Mouse (Mus musculus): Measurements from ENCODE around the gene Snw1. TPM values are rescaled to one million over a fixed set of nuclear protein-coding genes. Genes with fewer than 3 reads are reported as not detected.

Snw1 gene
- polyA plus RNA-seq, 1 experiment = 45.4 TPM

DNA sequence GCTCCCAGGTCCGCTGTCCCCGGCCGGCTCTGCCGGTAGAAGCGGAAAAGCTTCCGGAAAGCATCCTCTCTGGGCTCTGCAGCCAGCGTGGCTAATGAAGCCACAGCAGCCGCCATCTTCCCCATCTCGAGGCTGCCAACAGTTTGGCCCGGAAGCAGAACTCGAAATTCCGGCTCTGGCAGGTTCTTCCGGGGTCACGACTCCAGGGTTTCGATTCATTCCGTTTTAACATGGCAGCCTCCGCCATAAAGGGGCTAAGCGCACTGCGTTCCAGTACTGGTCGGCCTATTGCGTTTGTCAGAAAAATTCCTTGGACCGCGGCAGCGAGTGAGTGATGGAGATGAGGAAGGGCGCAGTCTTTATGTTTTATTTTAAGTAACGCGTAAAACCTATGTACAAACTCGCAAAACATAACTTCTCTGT is 28.4 kb downstream of the Snw1 start, which contains the start of the genes Slirp and Alkbh1:
Gene Slirp, plus strand, starts transcription at position 197 of the 423 bp plus-strand sequence.
Gene Alkbh1, minus strand, starts transcription at position 318 of the 423 bp plus-strand sequence.
- TF ChIP-seq CTCF (IDR thresholded peaks at IDR 0.05; ENCODE audit: borderline replicate concordance, extremely low read depth, insufficient read depth, insufficient read length) (no peak), POLR2A (IDR thresholded peaks at IDR 0.05; ENCODE audit: borderline replicate concordance, extremely low read depth, insufficient read depth, insufficient read length, poor library complexity, severe bottlenecking) (peak; percentile 77; the same call in 1 of the 2 replicates)
- peak; percentile 98 for DNase-seq (ENCODE audit: low read depth)

DNA sequence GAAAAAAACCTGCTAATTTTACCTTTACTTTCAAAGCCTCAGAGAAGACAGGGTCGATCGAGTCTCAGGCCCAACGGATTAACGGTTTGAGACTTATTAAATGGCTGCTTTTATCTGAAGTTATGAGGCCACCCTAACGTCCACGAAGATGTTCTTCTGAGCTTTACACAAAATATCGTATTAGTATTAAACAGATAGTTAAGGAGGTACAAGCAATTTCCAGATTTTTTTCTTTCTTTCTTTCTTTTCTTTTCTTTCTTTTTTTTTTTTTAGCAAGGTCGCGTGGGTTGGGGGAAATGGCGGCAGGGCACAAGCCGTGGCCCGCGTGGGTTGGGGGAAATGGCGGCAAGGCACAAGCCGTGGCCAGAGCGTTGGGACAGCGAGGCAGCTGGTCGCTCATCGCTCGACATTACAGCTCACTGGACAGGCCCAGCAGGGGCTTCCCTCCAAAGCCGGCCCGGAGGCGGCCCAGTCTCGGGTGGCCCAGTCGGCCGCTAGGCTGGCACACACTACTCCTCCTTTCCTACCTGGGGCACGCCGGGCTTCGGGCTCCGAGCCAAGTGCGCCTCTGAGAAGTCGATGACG is 28.9 kb downstream of the Snw1 start:
- DNase-seq (ENCODE audit: low read depth) = no peak
- no peak for TF ChIP-seq CTCF (IDR thresholded peaks at IDR 0.05; ENCODE audit: borderline replicate concordance, extremely low read depth, insufficient read depth, insufficient read length)
- TF ChIP-seq POLR2A (IDR thresholded peaks at IDR 0.05; ENCODE audit: borderline replicate concordance, extremely low read depth, insufficient read depth, insufficient read length, poor library complexity, severe bottlenecking) = no peak

DNA sequence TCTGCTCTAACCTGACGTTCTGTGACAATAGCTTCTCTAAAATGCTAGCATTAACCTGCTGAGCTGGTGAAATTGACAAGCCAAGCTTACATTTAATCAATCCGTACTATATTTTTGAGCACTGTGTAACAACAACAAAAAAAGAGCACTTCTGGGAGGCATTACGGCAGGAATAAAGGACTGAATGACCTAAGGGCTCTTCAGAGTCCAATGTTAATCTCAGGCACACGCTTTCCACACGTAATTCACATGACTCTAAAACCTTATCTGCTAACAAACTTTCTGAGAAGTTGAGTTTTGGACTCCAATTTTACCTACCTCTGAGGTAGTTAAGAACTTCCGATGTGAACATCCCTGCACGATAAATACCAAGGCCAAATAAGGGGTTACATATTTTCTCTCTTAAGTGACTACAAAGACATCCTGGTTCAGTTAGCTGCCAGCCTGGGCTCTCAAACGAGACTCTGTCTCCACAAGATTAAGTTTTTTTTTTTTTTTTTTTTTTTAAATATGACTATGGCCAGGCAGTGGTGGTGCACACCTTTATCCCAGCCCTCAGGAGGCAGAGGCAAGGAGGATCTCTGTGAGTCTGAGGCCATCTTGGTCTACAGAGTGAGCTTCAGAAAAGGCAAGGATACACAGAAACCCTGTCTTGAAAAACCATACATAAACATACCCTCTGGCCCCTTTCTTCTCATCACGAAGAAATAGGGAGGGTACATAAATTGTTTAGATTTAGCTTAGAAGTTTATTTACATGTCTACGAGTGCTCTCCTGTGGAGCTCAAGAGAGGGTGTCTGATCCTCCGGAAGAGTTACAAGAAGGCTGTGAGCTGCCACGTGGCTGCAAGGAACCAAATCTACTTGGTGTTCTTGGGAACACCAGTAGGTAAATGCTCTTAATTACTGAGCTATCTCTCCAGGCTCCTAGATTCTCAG is 29.6 kb downstream of the Snw1 start:
- peak; percentile 45 for DNase-seq (ENCODE audit: low read depth)
- TF ChIP-seq CTCF (IDR thresholded peaks at IDR 0.05; ENCODE audit: borderline replicate concordance, extremely low read depth, insufficient read depth, insufficient read length) (no peak), POLR2A (IDR thresholded peaks at IDR 0.05; ENCODE audit: borderline replicate concordance, extremely low read depth, insufficient read depth, insufficient read length, poor library complexity, severe bottlenecking) (no peak)

DNA sequence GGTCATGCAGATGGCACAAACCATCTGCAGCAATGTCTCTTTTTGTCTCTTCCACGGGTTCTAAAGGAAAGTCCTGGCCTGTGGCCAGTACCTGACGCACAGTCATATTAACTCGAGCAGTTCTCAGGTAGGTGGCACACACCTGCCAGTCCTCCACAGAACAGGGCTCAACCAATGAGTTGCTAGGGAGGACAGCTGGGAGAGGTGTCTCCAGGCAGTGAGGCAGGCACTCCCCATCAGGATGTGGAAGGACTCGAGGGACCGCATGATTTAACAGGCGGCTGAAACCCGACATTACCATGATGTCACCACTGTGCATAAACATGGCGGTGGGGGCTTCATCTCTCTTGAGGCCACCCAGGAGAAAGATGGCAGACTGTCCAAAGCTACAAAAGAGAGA is 43.2 kb downstream of the Snw1 start:
- DNase-seq (ENCODE audit: low read depth) = no peak
- TF ChIP-seq POLR2A (IDR thresholded peaks at IDR 0.05; ENCODE audit: borderline replicate concordance, extremely low read depth, insufficient read depth, insufficient read length, poor library complexity, severe bottlenecking) (no peak), CTCF (IDR thresholded peaks at IDR 0.05; ENCODE audit: borderline replicate concordance, extremely low read depth, insufficient read depth, insufficient read length) (no peak)

DNA sequence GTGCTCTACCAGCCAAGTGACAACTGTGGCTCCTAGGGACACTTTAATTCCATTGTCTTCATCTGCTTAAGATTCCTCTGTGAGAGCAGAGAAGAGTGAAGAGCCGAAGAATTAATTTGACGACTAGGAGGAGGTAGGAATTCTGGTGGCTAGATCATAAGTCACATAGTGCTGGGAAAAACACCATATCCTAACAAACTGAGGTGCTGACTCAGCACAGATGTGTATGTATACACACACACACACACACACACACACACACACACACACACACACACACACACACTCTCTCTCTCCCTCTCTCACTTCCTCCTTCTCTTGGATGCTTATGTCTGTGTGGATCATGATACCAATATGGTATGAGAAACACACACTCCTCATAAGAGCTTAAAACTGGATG is 43.8 kb downstream of the Snw1 start:
- no peak for TF ChIP-seq POLR2A (IDR thresholded peaks at IDR 0.05; ENCODE audit: borderline replicate concordance, extremely low read depth, insufficient read depth, insufficient read length, poor library complexity, severe bottlenecking)
- TF ChIP-seq CTCF (IDR thresholded peaks at IDR 0.05; ENCODE audit: borderline replicate concordance, extremely low read depth, insufficient read depth, insufficient read length) = no peak
- DNase-seq (ENCODE audit: low read depth) = no peak

DNA sequence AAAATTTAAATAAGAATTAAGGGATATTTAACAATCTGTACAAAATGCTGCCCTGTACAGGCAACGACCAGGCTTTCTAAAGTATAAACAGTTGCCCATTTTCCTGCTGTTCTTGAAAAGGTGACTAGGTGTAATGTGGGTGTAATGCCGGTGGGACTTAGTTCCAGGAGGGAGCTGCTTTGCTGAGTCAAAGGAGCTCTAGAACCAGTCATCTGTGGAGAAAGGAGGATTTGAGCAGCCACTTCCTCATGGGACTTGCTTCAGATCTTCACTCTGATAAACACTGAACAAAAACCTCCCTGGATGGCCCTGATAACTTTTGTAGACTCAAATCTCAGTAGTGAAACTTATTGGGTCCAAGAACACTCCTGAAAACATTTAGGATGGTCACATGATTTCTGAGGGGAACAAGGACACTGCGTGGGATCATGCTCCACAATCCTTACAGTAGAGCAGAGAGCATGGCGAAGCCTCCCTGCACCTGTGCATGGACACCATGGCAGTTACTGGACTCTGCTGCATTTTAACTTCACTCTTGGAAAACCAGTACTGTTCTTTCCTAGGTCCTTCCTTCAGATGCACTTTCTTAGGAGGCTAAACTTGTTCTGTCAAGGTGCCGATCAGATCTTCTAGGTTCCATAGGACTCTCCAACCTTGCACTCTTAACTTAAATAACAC is 45.6 kb downstream of the Snw1 start:
- no peak for TF ChIP-seq CTCF (IDR thresholded peaks at IDR 0.05; ENCODE audit: borderline replicate concordance, extremely low read depth, insufficient read depth, insufficient read length)
- no peak for TF ChIP-seq POLR2A (IDR thresholded peaks at IDR 0.05; ENCODE audit: borderline replicate concordance, extremely low read depth, insufficient read depth, insufficient read length, poor library complexity, severe bottlenecking)
- DNase-seq (ENCODE audit: low read depth) = no peak

DNA sequence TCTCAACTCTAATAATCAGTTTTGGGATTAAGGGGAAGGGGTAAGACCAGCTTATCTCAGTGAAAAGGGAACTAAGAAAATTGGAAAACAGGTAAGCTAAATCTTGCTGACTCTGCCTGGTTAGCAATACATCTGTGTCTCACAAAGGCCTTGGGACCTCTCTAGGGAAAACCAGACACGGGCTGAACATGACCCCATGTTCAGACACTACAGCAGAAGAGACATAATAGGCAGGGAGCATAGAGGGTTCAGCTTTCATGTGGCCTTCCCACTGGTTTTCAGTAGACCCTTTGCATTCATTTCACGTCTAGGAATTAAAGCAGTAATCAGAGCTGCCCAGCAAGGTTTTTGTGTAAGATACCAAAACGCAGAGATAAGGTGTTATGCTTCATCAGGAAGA is 47.6 kb downstream of the Snw1 start:
- TF ChIP-seq CTCF (IDR thresholded peaks at IDR 0.05; ENCODE audit: borderline replicate concordance, extremely low read depth, insufficient read depth, insufficient read length) (no peak), POLR2A (IDR thresholded peaks at IDR 0.05; ENCODE audit: borderline replicate concordance, extremely low read depth, insufficient read depth, insufficient read length, poor library complexity, severe bottlenecking) (no peak)
- peak; percentile 14 for DNase-seq (ENCODE audit: low read depth)

DNA sequence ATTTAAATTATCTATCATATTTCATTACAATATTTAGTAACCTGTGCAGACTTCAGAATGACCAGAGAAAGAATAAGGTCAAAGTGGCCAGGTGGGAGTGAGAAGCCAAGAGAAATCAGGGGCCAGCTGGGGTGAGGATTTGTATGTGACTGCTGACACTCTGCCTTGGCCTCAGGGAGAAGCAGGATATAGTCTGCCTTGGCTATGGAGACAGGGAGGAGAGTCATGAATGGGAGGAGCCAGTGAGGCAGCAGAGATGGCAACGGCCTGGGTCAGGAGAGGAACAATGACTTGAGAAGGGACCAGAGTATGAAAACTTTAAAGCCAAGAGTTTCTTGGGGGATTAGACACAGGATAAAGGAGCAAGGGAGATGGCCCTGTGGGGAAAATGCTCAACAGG is 48.4 kb downstream of the Snw1 start:
- no peak for TF ChIP-seq CTCF (IDR thresholded peaks at IDR 0.05; ENCODE audit: borderline replicate concordance, extremely low read depth, insufficient read depth, insufficient read length)
- TF ChIP-seq POLR2A (IDR thresholded peaks at IDR 0.05; ENCODE audit: borderline replicate concordance, extremely low read depth, insufficient read depth, insufficient read length, poor library complexity, severe bottlenecking) = no peak
- DNase-seq (ENCODE audit: low read depth) = no peak

DNA sequence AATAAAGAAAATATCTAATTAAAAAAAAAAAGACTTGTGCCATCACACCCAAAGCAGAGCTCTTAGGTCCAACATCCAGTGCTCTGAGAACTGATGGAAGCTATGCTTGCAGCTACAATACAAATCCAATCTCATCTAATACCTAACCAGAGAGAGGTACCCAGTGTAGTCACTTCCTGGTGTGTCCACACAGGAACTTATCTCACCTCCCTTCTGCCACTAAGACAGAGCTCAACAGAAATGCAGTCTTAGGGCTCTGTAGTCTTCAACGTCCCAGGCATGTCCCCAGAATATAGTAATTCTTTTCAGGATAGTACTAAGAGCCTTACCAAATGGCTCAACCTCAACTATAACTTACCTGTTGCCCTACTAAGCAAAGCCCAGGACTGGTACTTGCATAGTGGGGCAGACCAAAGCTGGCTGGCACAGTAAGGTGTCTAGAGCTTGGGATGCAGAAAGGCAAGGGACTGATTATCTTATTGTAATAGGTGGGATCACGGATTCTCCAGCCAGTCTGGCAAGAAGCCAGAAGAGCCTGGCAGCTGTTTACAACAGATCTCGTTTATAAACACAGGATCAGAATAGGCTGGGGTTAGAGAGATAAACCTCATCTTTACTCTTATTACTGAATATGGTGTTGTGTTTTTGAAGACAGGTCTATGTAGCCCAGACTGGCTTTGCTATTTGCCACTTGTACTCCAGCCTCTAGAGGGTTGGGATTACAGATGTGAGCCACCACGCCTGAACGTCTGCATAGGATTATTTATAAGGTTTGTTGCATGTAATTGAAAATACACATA is 50.2 kb downstream of the Snw1 start:
- peak; percentile 20 for DNase-seq (ENCODE audit: low read depth)
- TF ChIP-seq CTCF (IDR thresholded peaks at IDR 0.05; ENCODE audit: borderline replicate concordance, extremely low read depth, insufficient read depth, insufficient read length) = no peak
- no peak for TF ChIP-seq POLR2A (IDR thresholded peaks at IDR 0.05; ENCODE audit: borderline replicate concordance, extremely low read depth, insufficient read depth, insufficient read length, poor library complexity, severe bottlenecking)

DNA sequence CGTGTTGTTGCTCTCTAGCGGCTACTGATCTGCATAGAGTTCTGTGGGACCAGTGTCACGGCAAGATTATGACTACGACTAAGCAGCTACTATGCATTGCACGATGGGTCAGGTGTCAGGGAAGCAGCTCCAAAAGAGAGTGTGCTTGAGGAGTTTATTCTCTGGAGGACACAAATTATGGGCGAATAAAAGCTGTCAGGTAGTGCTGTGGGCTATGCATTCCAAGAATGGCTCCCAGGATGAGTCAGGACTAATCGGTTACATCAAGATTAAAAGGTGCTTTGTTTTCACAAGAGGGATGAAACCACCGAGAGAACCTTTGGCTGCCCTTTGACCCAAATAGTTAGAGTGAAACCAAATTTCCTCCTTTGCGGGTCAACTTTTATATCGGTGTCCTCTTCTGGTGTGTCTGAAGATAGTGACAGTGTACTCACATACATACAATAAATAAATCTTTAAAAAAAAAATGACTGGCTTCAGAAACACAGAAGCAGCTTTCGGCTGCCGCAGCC is 52.0 kb downstream of the Snw1 start:
- DNase-seq (ENCODE audit: low read depth) = no peak
- TF ChIP-seq CTCF (IDR thresholded peaks at IDR 0.05; ENCODE audit: borderline replicate concordance, extremely low read depth, insufficient read depth, insufficient read length) = no peak
- TF ChIP-seq POLR2A (IDR thresholded peaks at IDR 0.05; ENCODE audit: borderline replicate concordance, extremely low read depth, insufficient read depth, insufficient read length, poor library complexity, severe bottlenecking) = no peak
